Mouse (Mus musculus) heart, adult 8-10 months (tissue): Measurements from ENCODE around the gene Trim25. TPM values are rescaled to one million over a fixed set of nuclear protein-coding genes. Genes with fewer than 3 reads are reported as not detected.

ENCODE experiments used
- DNase-seq: peaks from one replicate; pipeline ENCODE4 v3.0.0; 2022; ENCODE audit warnings: low spot score
- total RNA-seq, 4 experiments: library from RNA; stranded (reverse); gene quantifications; 2 replicates each; pipeline ENCODE4 v1.2.4; 2022

Trim25 gene
- total RNA-seq, 4 experiments from 2014 or later, result 16.8 to 21.3 (median 17.1) TPM

DNA sequence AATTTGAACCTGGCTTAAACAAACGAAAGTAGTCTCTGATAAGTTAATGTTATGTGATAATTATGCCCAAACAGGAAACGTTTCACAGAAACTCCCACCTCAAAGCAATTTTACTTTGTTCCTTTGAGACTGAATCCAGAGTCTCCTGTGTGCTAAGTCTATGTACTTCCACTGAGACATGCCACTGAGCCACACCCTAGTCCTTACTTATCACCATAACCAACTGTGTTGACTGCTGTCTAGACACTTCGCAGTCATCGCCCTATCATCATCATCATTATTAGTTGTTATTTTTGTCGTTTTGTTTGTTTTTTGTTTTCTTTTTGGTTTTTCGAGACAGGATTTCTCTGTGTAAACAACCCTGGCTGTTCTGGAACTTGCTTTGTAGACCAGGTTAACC lies 65.1 kb downstream of the Trim25 start:
- DNase-seq, result no peak

DNA sequence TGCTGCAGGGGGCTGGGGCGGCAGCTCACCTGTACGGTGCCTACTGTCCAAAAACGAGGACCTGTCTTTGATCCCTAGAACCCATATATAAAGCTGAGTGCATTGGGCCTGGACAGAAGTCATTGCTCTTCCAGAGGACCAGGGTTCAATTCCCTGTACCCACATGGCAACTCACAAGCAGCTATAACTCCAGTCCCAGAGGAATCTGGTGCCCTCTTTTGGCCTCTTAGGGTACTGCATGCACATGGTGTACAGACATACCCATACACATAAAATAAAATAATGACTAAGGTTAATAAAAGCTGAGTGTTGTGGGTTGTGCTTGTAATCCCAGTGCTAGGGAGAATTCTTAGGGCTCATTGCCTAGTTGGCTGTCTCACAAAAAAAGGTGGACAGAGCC lies 66.1 kb downstream of the Trim25 start:
- no peak for DNase-seq

DNA sequence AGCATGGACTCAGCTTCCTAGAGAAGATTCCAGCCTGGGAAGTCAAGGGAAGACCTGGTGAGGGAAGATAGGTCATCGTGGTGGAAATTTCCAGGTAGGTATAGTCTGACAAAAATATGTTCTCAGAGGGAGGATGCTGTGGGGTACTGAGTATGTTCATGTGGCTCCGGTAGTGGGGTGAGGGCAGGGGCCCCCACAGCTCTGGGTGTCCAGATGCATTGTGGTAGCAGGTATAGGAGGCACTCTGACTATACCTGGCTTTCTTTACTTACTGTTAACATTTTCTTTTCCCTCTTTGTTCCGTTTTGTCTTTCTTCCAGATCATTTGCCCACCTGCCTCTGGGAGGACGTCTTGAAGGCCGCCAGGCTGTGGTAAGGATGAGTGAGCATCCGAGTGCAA lies 67.0 kb downstream of the Trim25 start:
- no peak for DNase-seq

DNA sequence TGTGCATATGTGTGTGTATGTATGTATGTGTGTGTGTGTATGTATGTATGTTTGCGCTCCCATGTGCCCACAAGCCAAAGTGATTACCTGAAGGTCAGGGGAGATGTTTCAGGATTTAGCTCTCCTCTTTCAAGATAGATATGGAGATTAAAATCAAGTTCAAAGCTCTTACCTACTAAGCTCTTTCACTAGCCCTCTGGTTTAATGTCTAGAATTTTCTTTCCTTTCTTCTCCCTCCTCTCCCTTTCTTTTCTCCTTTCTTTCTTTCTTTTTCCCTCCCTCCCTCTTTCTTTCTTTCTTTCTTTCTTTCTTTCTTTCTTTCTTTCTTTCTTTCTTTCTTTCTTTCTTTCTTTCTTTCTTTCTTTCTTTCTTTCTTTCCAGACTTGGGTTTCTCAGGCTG lies 67.6 kb downstream of the Trim25 start, which contains the start of gene Dgke:
Gene Dgke, minus strand, starts transcription at position 101 of the 400 bp plus-strand sequence.
- no peak for DNase-seq

DNA sequence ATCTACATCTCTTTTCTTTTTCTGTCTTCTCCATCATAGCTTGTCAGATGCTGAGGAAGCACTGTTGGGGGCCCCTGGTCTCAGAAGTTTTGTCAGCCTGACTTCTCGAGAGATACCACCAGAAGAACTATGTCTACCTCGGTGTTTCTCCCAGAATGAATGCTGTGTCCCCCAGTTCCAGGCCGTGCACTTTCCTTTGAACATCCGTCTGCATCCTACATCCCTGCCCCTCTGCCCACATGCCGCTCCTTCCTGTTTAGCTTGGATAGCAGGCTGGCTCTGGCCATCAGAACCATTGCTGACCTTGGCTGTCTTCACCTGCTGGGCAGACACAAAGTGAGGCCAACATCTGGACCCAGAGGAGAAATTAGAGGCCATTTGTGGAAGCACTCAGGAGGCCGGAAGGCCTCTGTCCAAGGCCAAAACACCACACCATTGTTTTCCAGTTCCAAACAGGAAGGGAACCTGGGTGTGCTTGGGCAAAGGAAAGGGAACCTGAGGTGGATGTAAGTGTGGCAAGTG lies 68.2 kb downstream of the Trim25 start:
- peak; percentile 71 for DNase-seq

DNA sequence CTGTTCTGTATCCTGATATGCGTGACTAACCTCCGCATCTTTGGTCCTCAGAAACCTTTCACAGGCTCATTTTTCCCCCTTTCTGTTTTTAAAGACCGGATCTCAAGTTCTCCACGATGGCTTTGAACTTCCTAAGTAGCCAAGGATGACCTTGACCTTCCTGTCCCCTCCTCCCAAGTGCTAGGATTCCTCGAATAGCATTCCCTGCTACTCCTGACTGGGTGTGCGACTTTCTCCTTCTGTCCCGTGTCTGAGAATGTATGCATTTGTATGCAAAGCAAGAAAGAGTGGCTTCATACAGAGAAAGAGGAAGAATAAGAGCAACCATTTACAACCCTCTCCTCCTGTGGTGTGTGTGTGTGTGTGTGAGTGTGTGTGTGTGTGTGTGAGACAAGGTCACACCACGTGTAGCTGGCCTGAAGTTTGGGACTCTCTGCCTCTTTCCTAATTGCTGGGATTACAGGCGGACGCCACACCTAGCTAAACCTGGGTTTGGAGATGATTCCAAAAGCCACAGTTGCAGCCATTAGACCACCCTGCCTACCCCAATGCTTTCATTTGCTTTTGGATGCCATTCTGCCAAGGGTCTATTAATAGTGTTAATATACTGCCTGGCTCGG lies 68.8 kb downstream of the Trim25 start:
- no peak for DNase-seq

DNA sequence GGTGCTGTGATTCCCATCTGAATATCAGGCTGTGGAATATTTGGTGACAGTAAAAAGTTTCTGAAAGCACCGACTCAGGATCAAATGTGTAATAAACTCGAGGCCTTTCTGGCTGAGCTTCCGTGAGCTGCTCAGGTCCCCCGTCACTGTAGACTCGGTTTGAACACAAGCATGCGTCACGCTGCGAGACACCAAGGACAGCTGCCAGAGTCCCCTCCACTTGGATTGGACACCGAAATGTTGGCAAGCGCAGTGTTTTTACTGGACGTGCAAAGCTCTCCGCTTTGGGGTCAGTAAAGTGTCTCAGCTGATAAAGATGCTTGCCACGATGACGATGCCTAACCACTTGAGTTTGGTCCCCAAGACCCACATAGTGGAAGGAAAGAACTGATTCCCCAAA lies 69.5 kb downstream of the Trim25 start:
- no peak for DNase-seq

DNA sequence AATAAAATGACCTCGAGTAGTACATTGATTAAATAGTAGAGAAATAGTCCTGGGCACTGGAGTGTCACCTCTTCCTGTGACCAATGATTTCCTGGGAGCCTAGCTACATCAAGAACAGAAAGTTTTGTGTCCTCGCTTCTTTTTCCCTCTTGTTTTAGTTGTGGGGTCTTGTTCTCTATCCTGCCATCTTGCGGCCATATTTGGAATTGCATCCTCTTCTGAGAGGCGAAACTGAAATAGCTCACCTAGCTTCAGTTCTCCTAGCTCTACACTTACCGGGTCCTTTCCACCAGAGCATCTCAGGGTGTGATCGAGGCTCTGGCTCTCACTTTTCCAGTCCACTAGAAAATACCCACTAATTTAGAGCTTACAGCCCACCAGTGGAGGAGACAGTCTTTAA lies 70.1 kb downstream of the Trim25 start:
- peak; percentile 77 for DNase-seq

Other genes starting within 250 kb of the Trim25 start
- gene Akap1, start 134.8 kb upstream of the Trim25 start, total RNA-seq, result 100 to 1,000 TPM; 113 to 148 (median 138) TPM
- 10 to 100 TPM; 11.8 to 13.1 (median 12.8) TPM for gene Scpep1, start 43.9 kb upstream of the Trim25 start, total RNA-seq
- gene Elobl, start 32.4 kb upstream of the Trim25 start, total RNA-seq, result not detected
- gene Coil, start 29.1 kb upstream of the Trim25 start, total RNA-seq, result 1 to 10 TPM; 4.2 to 5.4 (median 4.8) TPM
- gene Dgke, start 67.5 kb downstream of the Trim25 start, total RNA-seq, result 10 to 100 TPM in 2 of 4 experiments, 1 to 10 TPM in 2; 7.6 to 14.8 (median 11.0) TPM
- under 1 TPM in 1 of 4 experiments, not detected in 3; 0.60 TPM for gene Gm525, start 74.5 kb downstream of the Trim25 start, total RNA-seq